Mouse (Mus musculus) midbrain, embryonic 16.5 days (tissue): ENCODE measurements around the gene Trim56. TPM values are rescaled to one million over a fixed set of nuclear protein-coding genes. Genes with fewer than 3 reads are reported as not detected.

ENCODE experiments used
- ATAC-seq: fragments of 200-750 bp; cut with Nextera tagmentation; 2 replicates; pipeline ENCODE4 v1.8.0; 2017; ENCODE audit warnings: moderate TSS enrichment
- H3K27ac ChIP-seq: fragments of 300-500 bp; sonication (generic); 2 replicates; pipeline ENCODE4 v1.5.1; 2014; ENCODE audit warnings: mild to moderate bottlenecking, low read length, mixed read lengths
- H3K27me3 ChIP-seq: fragments of 300-500 bp; sonication (generic); 2 replicates; pipeline ENCODE4 v1.6.1; 2014; ENCODE audit warnings: low read depth, low read length, mixed read lengths; ENCODE audit not compliant: control insufficient read depth, insufficient read depth
- H3K36me3 ChIP-seq: fragments of 300-500 bp; sonication (generic); 2 replicates; pipeline ENCODE4 v1.6.1; 2014; ENCODE audit warnings: mild to moderate bottlenecking, low read length, moderate library complexity, mixed read lengths; ENCODE audit not compliant: control insufficient read depth, insufficient read depth
- H3K4me1 ChIP-seq: fragments of 300-500 bp; sonication (generic); 2 replicates; pipeline ENCODE4 v1.6.1; 2014; ENCODE audit warnings: mild to moderate bottlenecking, low read length, mixed read lengths; ENCODE audit not compliant: control insufficient read depth, insufficient read depth
- H3K4me2 ChIP-seq: fragments of 300-500 bp; sonication (generic); 2 replicates; pipeline ENCODE4 v1.6.1; 2014; ENCODE audit warnings: mild to moderate bottlenecking, low read length, mixed read lengths
- H3K4me3 ChIP-seq: fragments of 300-500 bp; sonication (generic); 2 replicates; pipeline ENCODE4 v1.5.1; 2014; ENCODE audit warnings: low read depth, mild to moderate bottlenecking, low read length, moderate library complexity, mixed read lengths
- H3K9ac ChIP-seq: fragments of 300-500 bp; sonication (generic); 2 replicates; pipeline ENCODE4 v1.6.1; 2014; ENCODE audit warnings: low read depth, low read length, mixed read lengths
- H3K9me3 ChIP-seq: fragments of 300-500 bp; sonication (generic); replicated peaks from 2 replicates; pipeline ENCODE4 v1.6.1; 2014; ENCODE audit warnings: mild to moderate bottlenecking, low read length, mixed read lengths; ENCODE audit not compliant: control insufficient read depth, poor library complexity, severe bottlenecking
- WGBS: fragments of 180-500 bp; shearing (Covaris S2); extraction: QIAGEN DNeasy Blood & Tissue Kit; methylation state at CpG from one replicate; pipeline ENCODE4 v1.1.7; 2014; 5-methylcytosine and 5-hydroxymethylcytosine counted together
- polyA plus RNA-seq: library from polyadenylated mRNA; unstranded; fragments of >200 nt; fragmentation: Nextera tagmentation; extraction: Ambion mirVana; gene quantifications from 2 replicates; pipeline ENCODE4 v1.2.1, GENCODE M21; 2015

Gene Trim56
- polyA plus RNA-seq, 1 experiment from 2014 or later, result 1.8 TPM

- Histone ChIP-seq H3K27me3 (no peaks in the 10 kb centered on the region), H3K9ac (no peak overlapping the region), H3K4me2 (no peak overlapping the region), H3K4me1 (no peaks in the 10 kb centered on the region), H3K9me3 (no peaks in the 10 kb centered on the region), H3K36me3 (no peaks in the 10 kb centered on the region), H3K27ac (no peak overlapping the region), H3K4me3 (no peak overlapping the region)
- 90% methylated on average over 8 of the region's 8 CpGs for WGBS
- ATAC-seq, result no peak
Observed at GRCm38 (mm10) chr5:137087410-137087809, 28.6 kb downstream of the Trim56 start.

- 81% methylated on average over 3 of the region's 3 CpGs for WGBS
- no peak overlapping the region for H3K9ac ChIP-seq
- no peaks in the 10 kb centered on the region for H3K9me3 ChIP-seq
- H3K36me3 ChIP-seq, result no peaks in the 10 kb centered on the region
- no peak overlapping the region for H3K27ac ChIP-seq
- no peak overlapping the region for H3K4me2 ChIP-seq
- H3K4me1 ChIP-seq, result no peaks in the 10 kb centered on the region
- H3K4me3 ChIP-seq, result no peak overlapping the region
- no peaks in the 10 kb centered on the region for H3K27me3 ChIP-seq
- no peak for ATAC-seq
Observed at GRCm38 (mm10) chr5:137085731-137086130, 30.3 kb downstream of the Trim56 start.

DNA sequence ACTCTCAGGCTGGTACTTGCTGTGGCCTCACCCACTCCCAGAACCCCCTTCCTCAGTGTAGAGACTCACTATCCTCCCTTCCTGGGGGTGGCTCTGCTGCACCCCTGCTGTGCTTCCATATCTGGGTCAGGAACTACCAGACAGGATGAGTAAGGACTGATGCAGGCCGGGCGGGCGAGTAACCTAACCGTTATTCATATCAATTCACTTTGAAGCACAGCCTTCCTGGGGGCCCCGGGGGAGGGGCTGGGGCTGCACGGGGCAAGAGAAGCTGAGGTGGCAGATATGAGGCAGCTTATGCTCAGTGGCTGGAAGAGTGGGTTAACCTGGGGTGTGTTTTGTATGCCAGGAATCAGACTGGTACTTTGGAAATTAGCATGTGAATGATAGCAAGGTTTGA lies 31.0 kb downstream of the Trim56 start:
- Histone ChIP-seq H3K27me3 (no peaks in the 10 kb centered on the region), H3K36me3 (no peaks in the 10 kb centered on the region), H3K9me3 (no peaks in the 10 kb centered on the region), H3K4me2 (no peak overlapping the region), H3K4me1 (no peaks in the 10 kb centered on the region), H3K9ac (no peak overlapping the region), H3K27ac (no peak overlapping the region), H3K4me3 (no peak overlapping the region)
- 85% methylated on average over 6 of the region's 6 CpGs for WGBS
- no peak for ATAC-seq

DNA sequence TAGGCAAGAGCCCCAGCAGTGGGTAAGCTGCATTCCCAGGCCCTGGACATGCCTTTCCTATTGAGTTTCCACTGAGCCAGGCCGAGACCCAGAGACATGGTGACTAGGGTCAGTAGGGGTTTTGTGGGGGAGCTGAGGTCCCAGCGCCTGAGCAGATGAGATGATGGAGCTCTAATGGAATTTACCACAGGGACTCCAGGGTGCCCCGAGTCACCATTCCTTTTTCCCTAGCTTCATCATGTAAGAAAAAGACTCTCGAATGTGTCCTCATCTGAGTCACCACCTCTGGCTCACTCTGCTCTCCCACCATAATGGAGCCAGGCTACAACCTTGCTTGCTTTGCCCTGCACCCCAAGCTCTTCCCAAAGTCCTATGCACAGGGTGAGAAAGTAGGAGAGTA lies 33.0 kb downstream of the Trim56 start:
- Histone ChIP-seq H3K9ac (no peak overlapping the region), H3K4me3 (no peak overlapping the region), H3K4me1 (no peaks in the 10 kb centered on the region), H3K4me2 (no peak overlapping the region), H3K9me3 (no peaks in the 10 kb centered on the region), H3K36me3 (no peaks in the 10 kb centered on the region), H3K27me3 (no peaks in the 10 kb centered on the region), H3K27ac (no peak overlapping the region)
- no peak for ATAC-seq
- WGBS, result 83% methylated on average over 4 of the region's 4 CpGs

DNA sequence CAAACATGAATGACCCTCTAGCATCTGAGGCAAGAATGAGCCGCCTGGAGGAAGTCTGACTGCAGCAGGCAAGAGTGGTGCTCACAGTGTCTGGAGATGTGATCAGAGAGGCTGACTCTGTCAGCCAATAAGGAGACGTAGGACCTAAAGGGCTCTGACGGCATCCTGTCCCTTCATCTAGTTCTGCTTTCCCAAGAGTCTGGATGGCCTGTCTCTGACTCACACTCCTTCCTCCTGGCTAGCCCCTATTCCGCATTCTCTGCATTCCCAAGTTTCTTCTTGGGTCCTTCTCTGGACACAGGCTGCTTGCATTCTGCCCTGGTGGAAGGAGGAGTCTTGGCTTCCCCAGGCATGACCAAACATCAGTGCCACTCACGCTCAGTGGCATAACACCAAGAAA lies 36.2 kb downstream of the Trim56 start:
- Histone ChIP-seq H3K27me3 (no peaks in the 10 kb centered on the region), H3K4me2 (no peak overlapping the region), H3K9ac (no peak overlapping the region), H3K4me1 (no peaks in the 10 kb centered on the region), H3K27ac (no peak overlapping the region), H3K4me3 (no peak overlapping the region), H3K36me3 (no peaks in the 10 kb centered on the region), H3K9me3 (no peaks in the 10 kb centered on the region)
- ATAC-seq, result no peak
- WGBS, result 69% methylated on average over 5 of the region's 5 CpGs

DNA sequence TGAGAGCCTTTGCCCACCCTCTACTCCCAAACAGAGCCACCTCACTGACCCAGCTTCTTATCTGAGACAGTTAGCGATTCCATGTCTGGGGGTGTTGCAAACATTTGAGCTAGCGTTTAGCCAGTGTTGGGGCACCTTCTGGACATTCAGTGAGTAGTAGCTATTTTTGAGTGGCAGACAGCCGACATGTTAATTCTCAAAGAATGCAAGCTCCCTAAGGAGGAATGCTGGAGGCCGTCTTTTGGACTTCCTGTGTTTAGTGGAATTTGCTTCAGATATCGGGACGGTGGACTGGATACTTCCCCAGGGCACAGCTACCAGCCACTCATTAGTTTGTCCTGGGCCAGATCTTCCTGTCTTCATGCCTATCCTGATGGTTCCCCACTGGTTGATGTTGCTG lies 37.4 kb downstream of the Trim56 start:
- WGBS, result 65% methylated on average over 6 of the region's 6 CpGs
- Histone ChIP-seq H3K9me3 (no peaks in the 10 kb centered on the region), H3K27me3 (no peaks in the 10 kb centered on the region), H3K4me3 (no peak overlapping the region), H3K27ac (no peak overlapping the region), H3K36me3 (no peaks in the 10 kb centered on the region), H3K4me1 (peaks cover 2% of the 10 kb centered on the region; the same call in 1 of the 2 replicates), H3K4me2 (no peak overlapping the region), H3K9ac (no peak overlapping the region)
- ATAC-seq, result no peak

- Histone ChIP-seq H3K4me3 (no peak overlapping the region), H3K9ac (no peak overlapping the region), H3K4me1 (peaks cover 2% of the 10 kb centered on the region; the same call in 1 of the 2 replicates), H3K9me3 (no peaks in the 10 kb centered on the region), H3K27me3 (no peaks in the 10 kb centered on the region), H3K27ac (no peak overlapping the region), H3K4me2 (no peak overlapping the region), H3K36me3 (no peaks in the 10 kb centered on the region)
- no peak for ATAC-seq
- 86% methylated on average over 14 of the region's 14 CpGs for WGBS
Observed at GRCm38 (mm10) chr5:137078041-137078440, 38.0 kb downstream of the Trim56 start.

GRCm38 (mm10) chr5:137077187-137077586 lies 38.8 kb downstream of the Trim56 start:
- H3K36me3 ChIP-seq, result no peaks in the 10 kb centered on the region
- H3K4me2 ChIP-seq, result no peak overlapping the region
- WGBS, result 91% methylated on average over 7 of the region's 7 CpGs
- no peaks in the 10 kb centered on the region for H3K9me3 ChIP-seq
- no peak overlapping the region for H3K4me3 ChIP-seq
- H3K9ac ChIP-seq, result no peak overlapping the region
- no peak overlapping the region for H3K27ac ChIP-seq
- ATAC-seq, result no peak
- H3K27me3 ChIP-seq, result no peaks in the 10 kb centered on the region
- H3K4me1 ChIP-seq, result peaks cover 8% of the 10 kb centered on the region; the same call in 1 of the 2 replicates

DNA sequence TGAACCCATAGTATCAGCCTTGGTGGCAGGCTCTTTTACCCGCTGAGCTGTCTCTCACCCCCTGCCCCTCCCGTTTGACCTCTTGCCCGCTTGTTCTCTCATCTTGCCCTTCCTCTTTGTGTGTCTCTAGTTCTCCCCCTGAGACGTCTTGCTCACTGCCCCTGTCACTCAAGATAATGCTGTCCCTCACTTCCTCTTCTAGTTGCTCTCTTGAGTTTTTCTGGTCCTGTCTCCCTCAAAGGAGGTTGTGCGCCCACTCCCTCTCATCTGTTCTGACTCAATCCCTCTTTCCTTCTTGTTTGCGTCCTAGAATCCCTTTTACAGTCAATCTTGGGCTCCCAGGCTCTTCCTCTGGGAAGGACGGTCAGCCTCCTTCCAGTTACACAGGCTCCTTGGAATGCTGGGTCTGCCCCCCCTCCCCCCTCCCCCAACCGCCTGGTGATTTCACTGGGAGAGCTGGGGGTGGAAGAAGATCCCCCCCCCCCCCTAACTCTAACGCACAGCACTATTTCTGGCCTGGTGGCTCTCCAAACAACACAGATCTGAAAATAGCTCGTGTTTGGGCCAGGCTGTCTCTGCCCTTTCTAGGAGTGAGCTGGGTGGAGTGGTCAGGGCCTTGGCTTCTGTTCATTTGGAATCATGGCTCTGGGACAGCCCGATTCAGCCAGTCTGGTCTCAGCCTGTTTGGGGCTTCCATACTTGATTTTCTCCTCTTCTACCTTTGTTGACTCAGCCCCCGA lies 39.6 kb downstream of the Trim56 start:
- Histone ChIP-seq H3K36me3 (no peaks in the 10 kb centered on the region), H3K9me3 (no peaks in the 10 kb centered on the region), H3K4me2 (no peak overlapping the region), H3K9ac (no peak overlapping the region), H3K27me3 (no peaks in the 10 kb centered on the region), H3K4me3 (no peak overlapping the region), H3K4me1 (peaks cover 11% of the 10 kb centered on the region; the same call in 1 of the 2 replicates), H3K27ac (no peak overlapping the region)
- WGBS, result 46% methylated on average over 11 of the region's 12 CpGs
- ATAC-seq, result no peak
